Mouse (Mus musculus) heart, adult 2 months (tissue): ENCODE data around the gene Prmt2.

ENCODE experiments used
- CTCF ChIP-seq: fragments of 200-600 bp; IDR thresholded peaks from 2 replicates; pipeline ENCODE4 v1.8.1; 2022; ENCODE audit warnings: antibody characterized with exemption, mild to moderate bottlenecking, moderate library complexity
- EP300 ChIP-seq: fragments of 200-500 bp; IDR thresholded peaks from 2 replicates; pipeline ENCODE4 v1.6.1; 2011; ENCODE audit warnings: low read depth, low read length, control low read depth; ENCODE audit not compliant: insufficient read depth

DNA sequence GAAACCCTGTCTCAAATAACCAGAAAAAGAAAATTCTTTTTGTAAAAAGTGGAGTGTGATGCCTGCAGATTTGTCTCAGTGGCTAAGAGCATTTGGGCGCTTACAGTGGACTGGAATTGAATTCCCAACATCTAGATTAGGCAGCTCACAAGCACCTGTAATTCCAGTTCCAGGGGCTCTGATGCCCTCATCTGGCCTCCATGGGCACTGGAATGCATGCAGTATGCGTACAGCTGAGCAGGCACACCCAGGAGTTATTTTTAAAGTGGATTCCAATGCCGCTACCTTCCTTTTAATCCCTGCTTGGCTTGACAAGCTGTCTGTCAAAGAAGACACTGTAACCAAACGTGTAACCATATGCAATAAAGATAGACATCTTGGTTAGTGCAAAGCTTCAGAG lies 1.7 kb upstream of the Prmt2 start:
- 0 out of 2 replicates have a peak, but pooled peaks have one; percentile 7 for TF ChIP-seq CTCF
- TF ChIP-seq EP300 = no peak
